Mouse (Mus musculus) CH12.LX (cell line): ENCODE measurements around the gene Gdf15. TPM values are rescaled to one million over a fixed set of nuclear protein-coding genes. Genes with fewer than 3 reads are reported as not detected.
A peak's percentile ranks its signal among the peaks of the same experiment; 100 is the strongest.

Source experiments
- DNase-seq: peaks from one replicate; pipeline ENCODE4 v3.0.0-alpha.2; 2013; ENCODE audit errors: extremely low read depth
- H3K27ac ChIP-seq: 2 replicates; pipeline ENCODE4 v1.5.1; 2012; ENCODE audit warnings: low read depth, mild to moderate bottlenecking, control low read depth, moderate library complexity; ENCODE audit not compliant: insufficient read depth
- H3K27me3 ChIP-seq: replicated peaks from 2 replicates; pipeline ENCODE3; 2012; ENCODE audit warnings: inconsistent platforms
- H3K36me3 ChIP-seq, 2 experiments: replicated peaks in 1 of 2; 2 replicates each; pipeline versions ENCODE3 to v1.6.1; 2012; ENCODE audit warnings: inconsistent platforms in 1 of 2, low read length in 1 of 2, mild to moderate bottlenecking in 1 of 2, mixed read lengths in 1 of 2, moderate library complexity in 1 of 2; ENCODE audit not compliant: control insufficient read depth in 1 of 2, insufficient read depth in 1 of 2
- H3K4me1 ChIP-seq, 2 experiments: 2 replicates each; pipeline ENCODE4 v1.6.1; 2012; ENCODE audit warnings: inconsistent platforms in 1 of 2, moderate library complexity in 1 of 2; ENCODE audit not compliant: insufficient read depth in 2 of 2, control insufficient read depth in 1 of 2
- H3K4me2 ChIP-seq: 2 replicates; pipeline ENCODE4 v1.6.1; 2012; ENCODE audit warnings: low read depth, mild to moderate bottlenecking, control low read depth; ENCODE audit not compliant: poor library complexity, insufficient read depth, severe bottlenecking
- H3K4me3 ChIP-seq, 3 experiments: fragments of 150-350 bp in 1 of 3; sonication (generic) in 1 of 3; replicated peaks in 1 of 3; 2 replicates each; pipeline versions ENCODE3 to v1.5.1; 2011 to 2012; ENCODE audit warnings: low read depth in 2 of 3, low read length in 2 of 3, mild to moderate bottlenecking in 2 of 3, moderate library complexity in 2 of 3, control low read depth in 1 of 3, improper control_type of control experiment in 1 of 3, inconsistent platforms in 1 of 3, mixed read lengths in 1 of 3; ENCODE audit not compliant: poor library complexity in 1 of 3
- H3K79me2 ChIP-seq: replicated peaks from 2 replicates; pipeline ENCODE4 v1.6.1; 2012; ENCODE audit warnings: mild to moderate bottlenecking, moderate library complexity; ENCODE audit not compliant: control insufficient read depth, poor library complexity, insufficient read depth, severe bottlenecking; ENCODE audit errors: extremely low read depth
- H3K9ac ChIP-seq: 2 replicates; pipeline ENCODE4 v1.6.1; 2012; ENCODE audit warnings: low read depth, mild to moderate bottlenecking, control low read depth, moderate library complexity; ENCODE audit not compliant: insufficient read depth
- H3K9me3 ChIP-seq: replicated peaks from 2 replicates; pipeline ENCODE3; 2012; ENCODE audit warnings: low read length, inconsistent platforms, mixed read lengths
- CHD2 ChIP-seq: IDR thresholded peaks from 2 replicates; pipeline ENCODE4 v1.6.1; 2011; ENCODE audit warnings: low read length, improper control_type of control experiment
- ELF1 ChIP-seq: IDR thresholded peaks from 2 replicates; pipeline ENCODE4 v1.6.1; 2014; ENCODE audit warnings: low read depth, mild to moderate bottlenecking, inconsistent platforms, low read length, improper control_type of control experiment
- EP300 ChIP-seq: IDR thresholded peaks from 2 replicates; pipeline ENCODE4 v1.6.1; 2011; ENCODE audit warnings: low read length, improper control_type of control experiment
- ETS1 ChIP-seq: conservative IDR thresholded peaks from 2 replicates; pipeline ENCODE4 v1.6.1; 2012; ENCODE audit warnings: low read depth, mild to moderate bottlenecking, inconsistent platforms, low read length, improper control_type of control experiment, moderate library complexity
- GABPA ChIP-seq: IDR thresholded peaks from 2 replicates; pipeline ENCODE4 v1.6.1; 2012; ENCODE audit warnings: low read depth, low read length, improper control_type of control experiment, inconsistent platforms; ENCODE audit not compliant: insufficient replicate concordance
- HCFC1 ChIP-seq: IDR thresholded peaks from 2 replicates; pipeline ENCODE4 v1.6.1; 2012; ENCODE audit warnings: low read depth, mild to moderate bottlenecking, inconsistent platforms, low read length, improper control_type of control experiment
- JUND ChIP-seq: conservative IDR thresholded peaks from 2 replicates; pipeline ENCODE4 v1.6.1; 2011; ENCODE audit warnings: low read depth, low read length, improper control_type of control experiment
- KAT2A ChIP-seq: IDR thresholded peaks from 2 replicates; pipeline ENCODE4 v1.6.1; 2012; ENCODE audit warnings: low read length, improper control_type of control experiment, inconsistent platforms; ENCODE audit not compliant: insufficient replicate concordance
- MAX ChIP-seq: IDR thresholded peaks from 2 replicates; pipeline ENCODE4 v1.6.1; 2011; ENCODE audit warnings: low read length, improper control_type of control experiment
- MAZ ChIP-seq: IDR thresholded peaks from 2 replicates; pipeline ENCODE4 v1.6.1; 2012; ENCODE audit warnings: low read depth, mild to moderate bottlenecking, inconsistent platforms, low read length, improper control_type of control experiment, moderate library complexity
- MXI1 ChIP-seq: IDR thresholded peaks from 2 replicates; pipeline ENCODE4 v1.6.1; 2011; ENCODE audit warnings: mild to moderate bottlenecking, low read depth, low read length, improper control_type of control experiment
- MYC ChIP-seq: IDR thresholded peaks from 2 replicates; pipeline ENCODE4 v1.6.1; 2011; ENCODE audit warnings: low read depth, mild to moderate bottlenecking, improper control_type of control experiment, low read length
- NELFE ChIP-seq: IDR thresholded peaks from 2 replicates; pipeline ENCODE4 v1.6.1; 2011; ENCODE audit warnings: low read depth, low read length, improper control_type of control experiment
- NRF1 ChIP-seq: IDR thresholded peaks from 2 replicates; pipeline ENCODE4 v1.6.1; 2014; ENCODE audit warnings: low read depth, mild to moderate bottlenecking, inconsistent platforms, low read length, improper control_type of control experiment, moderate library complexity
- POLR2A ChIP-seq: IDR thresholded peaks from 2 replicates; pipeline ENCODE4 v1.6.1; 2011; ENCODE audit warnings: low read depth, mild to moderate bottlenecking, improper control_type of control experiment, low read length
- POLR2AphosphoS2 ChIP-seq: IDR thresholded peaks from 2 replicates; pipeline ENCODE4 v1.6.1; 2011; ENCODE audit warnings: low read depth, low read length, improper control_type of control experiment
- RAD21 ChIP-seq: IDR thresholded peaks from 2 replicates; pipeline ENCODE4 v1.6.1; 2011; ENCODE audit warnings: low read depth, mild to moderate bottlenecking, low read length, improper control_type of control experiment, moderate library complexity
- RCOR1 ChIP-seq: conservative IDR thresholded peaks from 2 replicates; pipeline ENCODE4 v1.6.1; 2012; ENCODE audit warnings: low read depth, mild to moderate bottlenecking, inconsistent platforms, low read length, improper control_type of control experiment
- SIN3A ChIP-seq: IDR thresholded peaks from 2 replicates; pipeline ENCODE4 v1.6.1; 2012; ENCODE audit warnings: low read length, improper control_type of control experiment, inconsistent platforms
- TBP ChIP-seq: conservative IDR thresholded peaks from 2 replicates; pipeline ENCODE4 v1.6.1; 2011; ENCODE audit warnings: low read depth, low read length, improper control_type of control experiment
- TCF12 ChIP-seq: IDR thresholded peaks from 2 replicates; pipeline ENCODE4 v1.6.1; 2014; ENCODE audit warnings: low read depth, mild to moderate bottlenecking, inconsistent platforms, low read length, improper control_type of control experiment
- ZKSCAN1 ChIP-seq: IDR thresholded peaks from 2 replicates; pipeline ENCODE4 v1.6.1; 2012; ENCODE audit warnings: low read depth, inconsistent platforms, low read length, improper control_type of control experiment, borderline replicate concordance
- ZMIZ1 ChIP-seq: IDR thresholded peaks from 2 replicates; pipeline ENCODE4 v1.6.1; 2012; ENCODE audit warnings: low read depth, mild to moderate bottlenecking, inconsistent platforms, low read length, improper control_type of control experiment
- ZNF384 ChIP-seq: IDR thresholded peaks from 2 replicates; pipeline ENCODE4 v1.6.1; 2012; ENCODE audit warnings: low read depth, low read length, improper control_type of control experiment, inconsistent platforms
- dilution Hi-C: fragments of 300-500 bp; cut with MboI; formaldehyde crosslinking; loops from 2 replicates; pipeline ENCODE4 v1.14.3; 2020; ENCODE audit warnings: low sequenced_read_pairs; ENCODE audit not compliant: extremely low pct_unique_long_range_greater_than_20kb, extremely low pct_ligation_motif_present
- in situ Hi-C: fragments of 300-500 bp; cut with MboI; formaldehyde crosslinking; loops from 3 replicates; pipeline ENCODE4 v1.14.3; 2019; ENCODE audit warnings: low sequenced_read_pairs, low pct_ligation_motif_present, low pct_unique_long_range_greater_than_20kb, mixed read lengths
- polyA plus RNA-seq: library from polyadenylated mRNA; unstranded; fragments of >175 nt; gene quantifications from 2 replicates; pipeline ENCODE4 v1.2.1, GENCODE M21; 2012; ENCODE audit warnings: low read depth; ENCODE audit not compliant: insufficient read length
- total RNA-seq, 2 experiments: library from RNA; depleted of rRNA; stranded (reverse); fragments of 300-350 nt in 1 of 2; fragments of >200 nt in 1 of 2; gene quantifications; 2 replicates each; pipeline ENCODE4 v1.2.3; 2012 to 2014

The Gdf15 gene
- total and polyA plus RNA-seq, 3 experiments, result 0.16 to 0.21 TPM; not detected in 1

DNA sequence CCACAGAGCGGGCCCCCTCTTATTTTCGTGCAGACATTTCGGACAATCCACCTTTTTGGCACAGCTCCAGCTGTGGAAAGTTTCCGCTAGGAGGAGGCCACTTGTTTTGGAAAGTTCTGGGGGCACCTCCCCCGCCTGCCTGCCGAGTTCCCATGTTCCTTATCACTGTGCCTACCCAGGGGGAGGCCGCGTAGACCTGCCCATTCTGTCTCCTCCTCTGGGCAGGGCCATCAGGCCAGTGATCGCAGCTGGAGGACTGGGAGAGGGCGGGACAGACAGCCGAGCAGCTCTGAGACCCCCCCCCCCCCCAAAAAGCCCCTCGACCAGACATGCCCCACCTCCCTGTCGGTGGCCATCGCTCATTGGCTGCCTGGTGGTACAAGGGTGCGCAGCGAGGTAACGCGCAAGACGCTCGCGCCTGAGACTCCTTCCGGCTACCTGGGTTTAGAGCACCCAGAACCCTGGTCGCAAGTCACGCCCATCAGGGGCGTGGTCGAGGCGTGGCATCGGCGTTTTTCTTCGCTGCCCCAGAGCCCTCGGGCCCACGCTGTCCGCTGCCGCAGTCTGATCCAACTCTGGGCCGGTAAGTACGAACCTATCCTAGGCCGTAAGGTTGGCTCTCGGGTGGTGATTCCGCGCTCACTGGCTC lies 38.2 kb downstream of the Gdf15 start, which contains the start of gene Isyna1:
Gene Isyna1, plus strand, starts transcription at position 413 of the 649 bp plus-strand sequence.
- Histone ChIP-seq H3K79me2 (peaks cover 2% of the 10 kb centered on the region; the same call in 1 of the 2 replicates), H3K27ac (peak within 1 kb of the TSS; percentile 26; the same call in 1 of the 2 replicates)
- TF ChIP-seq JUND (no peak), MYC (peak; percentile 64; the same call in 1 of the 2 replicates), RAD21 (no peak), POLR2A (peak; percentile 96), KAT2A (0 out of 2 replicates have a peak, but pooled peaks have one; percentile 64), ELF1 (peak; percentile 91), MAX (peak; percentile 75), MXI1 (peak; percentile 87), ZKSCAN1 (no peak), ZMIZ1 (peak; percentile 93), TCF12 (peak; percentile 54; the same call in 1 of the 2 replicates), RCOR1 (peak; percentile 57; the same call in 1 of the 2 replicates), CHD2 (peak; percentile 61), EP300 (no peak), POLR2AphosphoS2 (peak; percentile 82; the same call in 1 of the 2 replicates), HCFC1 (peak; percentile 71), TBP (peak; percentile 72), SIN3A (peak; percentile 88; the same call in 1 of the 2 replicates), ZNF384 (no peak), NRF1 (peak; percentile 90), NELFE (peak; percentile 86), MAZ (peak; percentile 89), GABPA (no peak), ETS1 (peak; percentile 42; the same call in 1 of the 2 replicates)
- TF ChIP-seq, all 38 proteins: peak for 18
- in situ Hi-C loops (no loop called here), dilution Hi-C loops (no loop called here)
- no peaks in the 10 kb centered on the region for H3K27me3 ChIP-seq
- peaks cover 12% of the 10 kb centered on the region for H3K9me3 ChIP-seq
- peaks cover 5 to 22% of the 10 kb centered on the region in 2 experiments for H3K4me1 ChIP-seq
- DNase-seq, result peak; percentile 96
- peaks cover 57 to 80% of the 10 kb centered on the region in 2 experiments for H3K36me3 ChIP-seq
- H3K4me3 ChIP-seq, result peak within 1 kb of the TSS; percentile 65 to 89 (median 70)
- H3K9ac ChIP-seq, result peak within 1 kb of the TSS; percentile 39
- peak within 1 kb of the TSS; percentile 48 for H3K4me2 ChIP-seq
